Mouse (Mus musculus): ENCODE data around the gene Hectd4. TPM values are rescaled to one million over a fixed set of nuclear protein-coding genes. Genes with fewer than 3 reads are reported as not detected.
A peak's percentile ranks its signal among the peaks of the same experiment; 100 is the strongest.

Hectd4 gene
- polyA plus RNA-seq, 1 experiment from 2014 or later: 18.1 TPM

- Histone ChIP-seq H3K4me1 (peaks cover 8% of the 10 kb centered on the region; the same call in 1 of the 2 replicates), H3K9me3 (no peaks in the 10 kb centered on the region), H3K27ac (replicated peaks) (no peak overlapping the region), H3K36me3 (no peaks in the 10 kb centered on the region), H3K9ac (replicated peaks) (no peak overlapping the region), H3K27me3 (no peaks in the 10 kb centered on the region), H3K4me2 (replicated peaks) (no peak overlapping the region), H3K4me3 (no peak overlapping the region)
- no peak for ATAC-seq (replicated peaks)
- WGBS: 81% methylated on average over 3 of the region's 3 CpGs
These were observed 173.4 kb downstream of the Hectd4 start for GRCm38 (mm10) chr5:121393402-121393801.

- Histone ChIP-seq H3K4me1 (peaks cover 19% of the 10 kb centered on the region), H3K4me2 (replicated peaks) (no peak overlapping the region), H3K27me3 (no peaks in the 10 kb centered on the region), H3K4me3 (no peak overlapping the region), H3K9ac (replicated peaks) (no peak overlapping the region), H3K36me3 (no peaks in the 10 kb centered on the region), H3K27ac (replicated peaks) (no peak overlapping the region), H3K9me3 (no peaks in the 10 kb centered on the region)
- 84% methylated on average over 5 of the region's 5 CpGs for WGBS
- no peak for ATAC-seq (replicated peaks)
These were observed 175.6 kb downstream of the Hectd4 start for GRCm38 (mm10) chr5:121395621-121396020.

- 9% methylated on average over 53 of the region's 53 CpGs for WGBS
- H3K27ac ChIP-seq (replicated peaks): peak within 1 kb of the TSS; percentile 83
- H3K9me3 ChIP-seq: no peaks in the 10 kb centered on the region
- no peaks in the 10 kb centered on the region for H3K27me3 ChIP-seq
- peak within 1 kb of the TSS; percentile 78 for H3K4me2 ChIP-seq (replicated peaks)
- 0 out of 2 replicates have a peak, but pooled peaks cover 5% of the 10 kb centered on the region for H3K36me3 ChIP-seq
- H3K4me3 ChIP-seq: peak within 1 kb of the TSS; percentile 78
- H3K4me1 ChIP-seq: peaks cover 19% of the 10 kb centered on the region
- peak; percentile 97 for ATAC-seq (replicated peaks)
- peak within 1 kb of the TSS; percentile 72 for H3K9ac ChIP-seq (replicated peaks)
These were observed 177.4 kb downstream of the Hectd4 start, which contains the start of gene Naa25 for GRCm38 (mm10) chr5:121397187-121398145. Gene Naa25 (plus strand): TSS chr5:121397936.

- Histone ChIP-seq H3K36me3 (0 out of 2 replicates have a peak, but pooled peaks cover 5% of the 10 kb centered on the region), H3K4me1 (peaks cover 19% of the 10 kb centered on the region), H3K4me2 (replicated peaks) (peak overlapping the region; percentile 78), H3K4me3 (peak overlapping the region; percentile 78), H3K27ac (replicated peaks) (peak overlapping the region; percentile 44; the same call in 1 of the 2 replicates), H3K27me3 (no peaks in the 10 kb centered on the region), H3K9ac (replicated peaks) (peak overlapping the region; percentile 72), H3K9me3 (no peaks in the 10 kb centered on the region)
- ATAC-seq (replicated peaks): peak; percentile 84
- WGBS: under 1% methylated on average over 66 of the region's 67 CpGs
These were observed 178.3 kb downstream of the Hectd4 start for GRCm38 (mm10) chr5:121398146-121398964.

GRCm38 (mm10) chr5:121398965-121399462 lies 179.0 kb downstream of the Hectd4 start:
- Histone ChIP-seq H3K4me3 (peak overlapping the region; percentile 78), H3K27ac (replicated peaks) (no peak overlapping the region), H3K36me3 (0 out of 2 replicates have a peak, but pooled peaks cover 5% of the 10 kb centered on the region), H3K4me1 (peaks cover 19% of the 10 kb centered on the region), H3K9ac (replicated peaks) (peak overlapping the region; percentile 72), H3K27me3 (no peaks in the 10 kb centered on the region), H3K4me2 (replicated peaks) (peak overlapping the region; percentile 78), H3K9me3 (no peaks in the 10 kb centered on the region)
- 59% methylated on average over 9 of the region's 9 CpGs for WGBS
- ATAC-seq (replicated peaks): no peak

GRCm38 (mm10) chr5:121399540-121399939 lies 179.5 kb downstream of the Hectd4 start:
- Histone ChIP-seq H3K27me3 (no peaks in the 10 kb centered on the region), H3K9ac (replicated peaks) (0 out of 2 replicates have a peak overlapping the region, but pooled peaks have one; percentile 72), H3K9me3 (no peaks in the 10 kb centered on the region), H3K4me1 (peaks cover 19% of the 10 kb centered on the region), H3K4me3 (no peak overlapping the region), H3K36me3 (0 out of 2 replicates have a peak, but pooled peaks cover 5% of the 10 kb centered on the region), H3K4me2 (replicated peaks) (no peak overlapping the region; the same call in 1 of the 2 replicates), H3K27ac (replicated peaks) (no peak overlapping the region)
- no peak for ATAC-seq (replicated peaks)
- WGBS: 94% methylated on average over 5 of the region's 5 CpGs

- no peak overlapping the region for H3K27ac ChIP-seq (replicated peaks)
- H3K27me3 ChIP-seq: no peaks in the 10 kb centered on the region
- H3K9me3 ChIP-seq: no peaks in the 10 kb centered on the region
- 79% methylated on average over 5 of the region's 5 CpGs for WGBS
- ATAC-seq (replicated peaks): no peak
- H3K4me3 ChIP-seq: no peak overlapping the region
- peaks cover 19% of the 10 kb centered on the region for H3K4me1 ChIP-seq
- H3K9ac ChIP-seq (replicated peaks): no peak overlapping the region
- 0 out of 2 replicates have a peak, but pooled peaks cover 5% of the 10 kb centered on the region for H3K36me3 ChIP-seq
- no peak overlapping the region for H3K4me2 ChIP-seq (replicated peaks)
These were observed 180.0 kb downstream of the Hectd4 start for GRCm38 (mm10) chr5:121400064-121400463.

GRCm38 (mm10) chr5:121400849-121401248 lies 180.8 kb downstream of the Hectd4 start:
- 81% methylated on average over 5 of the region's 5 CpGs for WGBS
- no peak for ATAC-seq (replicated peaks)
- no peak overlapping the region for H3K27ac ChIP-seq (replicated peaks)

GRCm38 (mm10) chr5:121407856-121408255 lies 187.8 kb downstream of the Hectd4 start:
- no peaks in the 10 kb centered on the region for H3K9me3 ChIP-seq
- no peak overlapping the region for H3K9ac ChIP-seq (replicated peaks)
- no peak overlapping the region for H3K27ac ChIP-seq (replicated peaks)
- H3K4me1 ChIP-seq: no peaks in the 10 kb centered on the region
- 93% methylated on average over 8 of the region's 8 CpGs for WGBS
- H3K27me3 ChIP-seq: no peaks in the 10 kb centered on the region
- H3K4me3 ChIP-seq: no peak overlapping the region
- ATAC-seq (replicated peaks): no peak
- peaks cover 42% of the 10 kb centered on the region for H3K36me3 ChIP-seq
- no peak overlapping the region for H3K4me2 ChIP-seq (replicated peaks)

More at GRCm38 (mm10) chr5:121400849-121401248, 180.8 kb downstream of the Hectd4 start:
- Histone ChIP-seq H3K27me3 (no peaks in the 10 kb centered on the region), H3K36me3 (0 out of 2 replicates have a peak, but pooled peaks cover 5% of the 10 kb centered on the region), H3K4me1 (peaks cover 19% of the 10 kb centered on the region), H3K9ac (replicated peaks) (no peak overlapping the region), H3K4me3 (no peak overlapping the region), H3K9me3 (no peaks in the 10 kb centered on the region), H3K4me2 (replicated peaks) (no peak overlapping the region)

- no peaks in the 10 kb centered on the region for H3K4me1 ChIP-seq
- H3K27me3 ChIP-seq: no peaks in the 10 kb centered on the region
- no peak for ATAC-seq (replicated peaks)
- peaks cover 68% of the 10 kb centered on the region for H3K36me3 ChIP-seq
- H3K4me3 ChIP-seq: no peak overlapping the region
- WGBS: 96% methylated on average over 4 of the region's 4 CpGs
- no peak overlapping the region for H3K27ac ChIP-seq (replicated peaks)
- no peak overlapping the region for H3K4me2 ChIP-seq (replicated peaks)
- H3K9me3 ChIP-seq: no peaks in the 10 kb centered on the region
- no peak overlapping the region for H3K9ac ChIP-seq (replicated peaks)
These were observed 191.0 kb downstream of the Hectd4 start for GRCm38 (mm10) chr5:121410975-121411374.

All from forebrain, embryonic 15.5 days (tissue).